ENCODE assay signal across 8 mouse cellular contexts in genomic region chr7:99534901-99535735, GRCm38 (mm10). TPM values are rescaled to one million over a fixed set of nuclear protein-coding genes. Genes with fewer than 3 reads are reported as not detected.
A peak's percentile ranks its signal among the peaks of the same experiment; 100 is the strongest.
DNase-seq lines count a peak whose midpoint lies in the region; ATAC-seq lines count a peak whose summit lies in the region.

Arrb1 (plus strand) TSS chr7:99535466.

- no peaks in the 10 kb centered on the region for H3K36me3 ChIP-seq in embryonic facial prominence, embryonic 10.5 days (replicated peaks)
- no peaks in the 10 kb centered on the region for H3K36me3 ChIP-seq in limb, embryonic 12.5 days
- no peaks in the 10 kb centered on the region for H3K36me3 ChIP-seq in midbrain, embryonic 14.5 days (ENCODE audit: control insufficient read depth, insufficient read depth, low read length)

- peak within 1 kb of the TSS; percentile 95 for H3K27ac ChIP-seq in embryonic facial prominence, embryonic 10.5 days (replicated peaks)
- peak within 1 kb of the TSS; percentile 80 for H3K27ac ChIP-seq in limb, embryonic 12.5 days
- peak within 1 kb of the TSS; percentile 91 for H3K27ac ChIP-seq in midbrain, embryonic 14.5 days (replicated peaks; ENCODE audit: low read depth, low read length)

- peak; percentile 63 for ATAC-seq in granulocyte monocyte progenitor cell, adult 5-6 weeks (replicated peaks; ENCODE audit: poor library complexity, severe bottlenecking)
- peak; percentile 80 for ATAC-seq in limb, embryonic 12.5 days (ENCODE audit: insufficient number of reproducible peaks, insufficient read depth, low FRiP score, low TSS enrichment, low read depth)
- ATAC-seq in midbrain, embryonic 14.5 days (ENCODE audit: low FRiP score, low TSS enrichment) = peak; percentile 85

- H3K4me3 ChIP-seq in embryonic facial prominence, embryonic 10.5 days = peak within 1 kb of the TSS; percentile 71
- H3K4me3 ChIP-seq in limb, embryonic 12.5 days (replicated peaks) = peak within 1 kb of the TSS; percentile 75
- H3K4me3 ChIP-seq in midbrain, embryonic 14.5 days (replicated peaks; ENCODE audit: low read depth, low read length) = peak within 1 kb of the TSS; percentile 76

- peak within 1 kb of the TSS; percentile 85 for H3K9ac ChIP-seq in limb, embryonic 12.5 days (replicated peaks)
- H3K9ac ChIP-seq in midbrain, embryonic 14.5 days (replicated peaks; ENCODE audit: low read length) = peak within 1 kb of the TSS; percentile 93

- peak; percentile 40 for DNase-seq in 3T3-L1 (ENCODE audit: low read depth, low spot score)
- DNase-seq in adrenal gland, postnatal 14 days = peak; percentile 91
- DNase-seq in embryonic facial prominence, embryonic 10.5 days (ENCODE audit: low spot score) = peak; percentile 86
- DNase-seq in kidney, adult 11 months = peak; percentile 69
- peak; percentile 95 for DNase-seq in midbrain, embryonic 14.5 days
- DNase-seq in spleen, adult 12 weeks (ENCODE audit: low spot score) = peak; percentile 75

- H3K4me2 ChIP-seq in limb, embryonic 12.5 days = peak within 1 kb of the TSS; percentile 90
- H3K4me2 ChIP-seq in midbrain, embryonic 14.5 days (ENCODE audit: low read length) = peak within 1 kb of the TSS; percentile 80

- peaks cover 24% of the 10 kb centered on the region for H3K27me3 ChIP-seq in embryonic facial prominence, embryonic 10.5 days (replicated peaks; ENCODE audit: low read depth, poor library complexity, severe bottlenecking)
- no peaks in the 10 kb centered on the region; the same call in 1 of the 2 replicates for H3K27me3 ChIP-seq in limb, embryonic 12.5 days
- no peaks in the 10 kb centered on the region for H3K27me3 ChIP-seq in midbrain, embryonic 14.5 days (ENCODE audit: control insufficient read depth, insufficient read depth, low read length)

- WGBS in embryonic facial prominence, embryonic 10.5 days = under 1% methylated on average over 68 of the region's 68 CpGs
- WGBS in limb, embryonic 12.5 days = under 1% methylated on average over 58 of the region's 68 CpGs
- WGBS in midbrain, embryonic 14.5 days = under 1% methylated on average over 59 of the region's 68 CpGs

- H3K9me3 ChIP-seq in embryonic facial prominence, embryonic 10.5 days = no peaks in the 10 kb centered on the region
- no peaks in the 10 kb centered on the region for H3K9me3 ChIP-seq in limb, embryonic 12.5 days
- H3K9me3 ChIP-seq in midbrain, embryonic 14.5 days (ENCODE audit: control insufficient read depth, low read length) = no peaks in the 10 kb centered on the region

- peaks cover 72% of the 10 kb centered on the region for H3K4me1 ChIP-seq in embryonic facial prominence, embryonic 10.5 days
- H3K4me1 ChIP-seq in limb, embryonic 12.5 days (replicated peaks) = peaks cover 57% of the 10 kb centered on the region
- H3K4me1 ChIP-seq in midbrain, embryonic 14.5 days (ENCODE audit: control insufficient read depth, insufficient read depth, low read length) = peaks cover 49% of the 10 kb centered on the region

RNA-seq across cellular contexts. Expression of gene Arrb1, which starts in this region (rescaled TPM):
- 48.9 and 57.9 TPM in 2 replicates for total RNA-seq in adrenal gland, postnatal 14 days (2021)
- 12.6 and 13.7 TPM in 2 replicates for polyA plus RNA-seq in embryonic facial prominence, embryonic 10.5 days (2016; fragmentation: Nextera tagmentation; extraction: Ambion mirVana)
- 35.3 and 40.1 TPM in 2 replicates for total RNA-seq in granulocyte monocyte progenitor cell, adult 5-6 weeks (2014; fragmentation: Nextera tagmentation)
- total RNA-seq in granulocyte monocyte progenitor cell, adult 5-6 weeks (2017) = 24.1 and 36.6 TPM in 2 replicates
- 8.1 and 8.4 TPM in 2 replicates for polyA plus RNA-seq in limb, embryonic 12.5 days (2016; fragmentation: Nextera tagmentation; extraction: Ambion mirVana)
- polyA plus RNA-seq in midbrain, embryonic 14.5 days (2014; fragmentation: Nextera tagmentation; extraction: Ambion mirVana) = 10.3 and 13.3 TPM in 2 replicates

Comparison
In these comparisons a context has a peak if more than half of its experiments do, and no peak if none do; other contexts are left out.
1. Peak in every context shown above with its lines: DNase-seq, ATAC-seq, H3K4me3 ChIP-seq and H3K27ac ChIP-seq.
2. DNase-seq: peak in every context shown above with its lines; median percentile 95 in midbrain, embryonic 14.5 days; 91 in adrenal gland, postnatal 14 days; 86 in embryonic facial prominence, embryonic 10.5 days; 75 in spleen, adult 12 weeks; 69 in kidney, adult 11 months; 40 in 3T3-L1.